Mouse (Mus musculus) forebrain, embryonic 16.5 days (tissue): Measurements from ENCODE around the gene AC134908.4. TPM values are rescaled to one million over a fixed set of nuclear protein-coding genes. Genes with fewer than 3 reads are reported as not detected.

Experiments
- ATAC-seq: fragments of 200-750 bp; cut with Nextera tagmentation; 2 replicates; pipeline ENCODE4 v1.8.0; 2017; ENCODE audit warnings: mild to moderate bottlenecking, moderate library complexity
- H3K27ac ChIP-seq: fragments of 300-500 bp; sonication (generic); 2 replicates; pipeline ENCODE4 v1.5.1; 2014; ENCODE audit warnings: low read length, control low read depth
- H3K27me3 ChIP-seq: fragments of 300-500 bp; sonication (generic); replicated peaks from 2 replicates; pipeline ENCODE4 v1.6.1; 2014; ENCODE audit warnings: low read length; ENCODE audit not compliant: control insufficient read depth, insufficient read depth
- H3K36me3 ChIP-seq: fragments of 300-500 bp; sonication (generic); 2 replicates; pipeline ENCODE4 v1.6.1; 2014; ENCODE audit not compliant: control insufficient read depth, insufficient read depth
- H3K4me1 ChIP-seq: fragments of 300-500 bp; sonication (generic); replicated peaks from 2 replicates; pipeline ENCODE4 v1.6.1; 2014; ENCODE audit warnings: low read length; ENCODE audit not compliant: control insufficient read depth, insufficient read depth
- H3K4me2 ChIP-seq: fragments of 300-500 bp; sonication (generic); 2 replicates; pipeline ENCODE4 v1.6.1; 2014; ENCODE audit warnings: mild to moderate bottlenecking, low read length, control low read depth
- H3K4me3 ChIP-seq: fragments of 300-500 bp; sonication (generic); replicated peaks from 2 replicates; pipeline ENCODE4 v1.5.1; 2014; ENCODE audit warnings: mild to moderate bottlenecking, low read length, control low read depth
- H3K9ac ChIP-seq: fragments of 300-500 bp; sonication (generic); replicated peaks from 2 replicates; pipeline ENCODE4 v1.6.1; 2014; ENCODE audit warnings: low read depth, low read length, control low read depth
- H3K9me3 ChIP-seq: fragments of 300-500 bp; sonication (generic); 2 replicates; pipeline ENCODE4 v1.6.1; 2016; ENCODE audit warnings: low read length; ENCODE audit not compliant: control insufficient read depth
- WGBS: fragments of 180-500 bp; shearing (Covaris S2); extraction: QIAGEN DNeasy Blood & Tissue Kit; methylation state at CpG from one replicate; pipeline ENCODE4 v1.1.7; 2014; 5-methylcytosine and 5-hydroxymethylcytosine counted together
- polyA plus RNA-seq: library from polyadenylated mRNA; unstranded; fragments of >200 nt; fragmentation: Nextera tagmentation; extraction: Ambion mirVana; gene quantifications from 2 replicates; pipeline ENCODE4 v1.2.1, GENCODE M21; 2015

AC134908.4 gene
- polyA plus RNA-seq, 1 experiment from 2014 or later, result 0.71 TPM

GRCm38 (mm10) chr17:25832436-25833290, 37.2 kb upstream of the AC134908.4 start:
- peaks cover 77% of the 10 kb centered on the region for H3K4me1 ChIP-seq
- H3K27me3 ChIP-seq, result no peaks in the 10 kb centered on the region
- H3K4me2 ChIP-seq, result peak overlapping the region; percentile 88
- H3K4me3 ChIP-seq, result peak overlapping the region; percentile 94
- under 1% methylated on average over 73 of the region's 77 CpGs for WGBS
- H3K9ac ChIP-seq, result peak overlapping the region; percentile 86
- peak overlapping the region; percentile 94 for H3K27ac ChIP-seq
- ATAC-seq, result peak; percentile 90
- H3K9me3 ChIP-seq, result no peaks in the 10 kb centered on the region
- H3K36me3 ChIP-seq, result peaks cover 14% of the 10 kb centered on the region

- Histone ChIP-seq H3K9ac (peak overlapping the region; percentile 86), H3K4me1 (peaks cover 80% of the 10 kb centered on the region), H3K27ac (peak overlapping the region; percentile 88; the same call in 1 of the 2 replicates), H3K4me2 (peak overlapping the region; percentile 88), H3K36me3 (peaks cover 20% of the 10 kb centered on the region), H3K27me3 (no peaks in the 10 kb centered on the region), H3K4me3 (peak overlapping the region; percentile 94), H3K9me3 (no peaks in the 10 kb centered on the region)
- WGBS, result 58% methylated on average over 21 of the region's 21 CpGs
- ATAC-seq, result no peak
These were observed 36.2 kb upstream of the AC134908.4 start for GRCm38 (mm10) chr17:25831451-25832281.

- Histone ChIP-seq H3K36me3 (peaks cover 20% of the 10 kb centered on the region), H3K9ac (no peak overlapping the region), H3K4me3 (no peak overlapping the region), H3K4me1 (peaks cover 80% of the 10 kb centered on the region), H3K4me2 (no peak overlapping the region), H3K9me3 (no peaks in the 10 kb centered on the region), H3K27me3 (no peaks in the 10 kb centered on the region), H3K27ac (no peak overlapping the region)
- no peak for ATAC-seq
- WGBS, result 90% methylated on average over 14 of the region's 14 CpGs
These were observed 35.5 kb upstream of the AC134908.4 start for GRCm38 (mm10) chr17:25830806-25831431.

GRCm38 (mm10) chr17:25830200-25830753, 34.8 kb upstream of the AC134908.4 start:
- Histone ChIP-seq H3K9me3 (no peaks in the 10 kb centered on the region), H3K4me2 (peak overlapping the region; percentile 93), H3K27ac (no peak overlapping the region), H3K4me3 (no peak overlapping the region), H3K27me3 (no peaks in the 10 kb centered on the region), H3K9ac (no peak overlapping the region), H3K36me3 (peaks cover 20% of the 10 kb centered on the region), H3K4me1 (peaks cover 79% of the 10 kb centered on the region)
- 88% methylated on average over 4 of the region's 4 CpGs for WGBS
- ATAC-seq, result no peak

GRCm38 (mm10) chr17:25829558-25830017, 34.1 kb upstream of the AC134908.4 start:
- Histone ChIP-seq H3K27ac (peak overlapping the region; percentile 93), H3K4me1 (peaks cover 79% of the 10 kb centered on the region), H3K4me3 (peak overlapping the region; percentile 66), H3K4me2 (peak overlapping the region; percentile 93), H3K9me3 (no peaks in the 10 kb centered on the region), H3K27me3 (no peaks in the 10 kb centered on the region), H3K36me3 (peaks cover 20% of the 10 kb centered on the region), H3K9ac (peak overlapping the region; percentile 80)
- ATAC-seq, result no peak
- 41% methylated on average over 8 of the region's 8 CpGs for WGBS

GRCm38 (mm10) chr17:25828712-25829557, 33.5 kb upstream of the AC134908.4 start, which contains the start of gene Jmjd8:
TSS of gene Jmjd8 (plus strand) at chr17:25828867.
- peaks cover 79% of the 10 kb centered on the region for H3K4me1 ChIP-seq
- H3K4me3 ChIP-seq, result peak within 1 kb of the TSS; percentile 66
- peak within 1 kb of the TSS; percentile 93 for H3K4me2 ChIP-seq
- H3K9me3 ChIP-seq, result no peaks in the 10 kb centered on the region
- ATAC-seq, result peak; percentile 73
- H3K27me3 ChIP-seq, result no peaks in the 10 kb centered on the region
- peaks cover 20% of the 10 kb centered on the region for H3K36me3 ChIP-seq
- peak within 1 kb of the TSS; percentile 93 for H3K27ac ChIP-seq
- 1% methylated on average over 32 of the region's 32 CpGs for WGBS
- H3K9ac ChIP-seq, result peak within 1 kb of the TSS; percentile 80

GRCm38 (mm10) chr17:25828223-25828594, 32.8 kb upstream of the AC134908.4 start:
- 85% methylated on average over 8 of the region's 8 CpGs for WGBS
- Histone ChIP-seq H3K27ac (peak overlapping the region; percentile 93), H3K4me1 (peaks cover 76% of the 10 kb centered on the region), H3K9me3 (no peaks in the 10 kb centered on the region), H3K36me3 (peaks cover 20% of the 10 kb centered on the region), H3K27me3 (no peaks in the 10 kb centered on the region), H3K4me2 (peak overlapping the region; percentile 93), H3K4me3 (peak overlapping the region; percentile 66), H3K9ac (peak overlapping the region; percentile 80)
- ATAC-seq, result no peak

- Histone ChIP-seq H3K9me3 (no peaks in the 10 kb centered on the region), H3K27ac (no peak overlapping the region), H3K4me2 (no peak overlapping the region), H3K27me3 (no peaks in the 10 kb centered on the region), H3K36me3 (peaks cover 20% of the 10 kb centered on the region), H3K9ac (no peak overlapping the region), H3K4me3 (no peak overlapping the region), H3K4me1 (peaks cover 76% of the 10 kb centered on the region)
- WGBS, result 92% methylated on average over 22 of the region's 22 CpGs
- no peak for ATAC-seq
These were observed 32.2 kb upstream of the AC134908.4 start for GRCm38 (mm10) chr17:25827546-25828222.
